Mouse (Mus musculus): ENCODE data around the gene Nrsn1. TPM values are rescaled to one million over a fixed set of nuclear protein-coding genes. Genes with fewer than 3 reads are reported as not detected.
"Not testable (repeated sequence)": the region's sequence is repeated elsewhere in the genome, so short reads cannot be mapped to it uniquely, and the experiment has no call there.

Gene Nrsn1
- total RNA-seq (2021) = not detected
- long read RNA-seq, experiment 1 = 0 reads
- long read RNA-seq, experiment 2 = 0 reads

DNA sequence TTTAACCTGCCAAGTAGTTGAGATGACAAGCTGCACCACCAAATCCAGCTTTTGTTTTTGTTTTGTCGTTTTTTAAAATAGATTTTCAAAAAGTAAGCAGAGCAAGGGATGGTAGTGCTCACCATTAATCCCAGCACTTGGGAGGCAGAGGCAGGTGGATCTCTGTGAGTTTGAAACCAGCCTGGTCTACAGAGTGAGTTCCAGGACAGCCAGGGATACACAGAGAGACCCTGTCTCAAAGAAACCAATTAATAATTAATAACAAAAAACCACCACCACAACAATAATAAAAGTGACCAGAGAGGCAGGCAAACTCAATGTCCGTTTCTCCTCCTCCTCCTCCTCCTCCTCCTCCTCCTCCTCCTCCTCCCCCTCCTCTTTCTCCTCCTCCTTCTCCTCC lies at the start of gene Nrsn1:
TSS of gene Nrsn1 (minus strand) at position 101 of the 400 bp plus-strand sequence.
- DNase-seq = not testable (repeated sequence)

- no peak for DNase-seq
Measured at GRCm38 (mm10) chr13:25312059-25312458, 41.8 kb upstream of the Nrsn1 start.

DNA sequence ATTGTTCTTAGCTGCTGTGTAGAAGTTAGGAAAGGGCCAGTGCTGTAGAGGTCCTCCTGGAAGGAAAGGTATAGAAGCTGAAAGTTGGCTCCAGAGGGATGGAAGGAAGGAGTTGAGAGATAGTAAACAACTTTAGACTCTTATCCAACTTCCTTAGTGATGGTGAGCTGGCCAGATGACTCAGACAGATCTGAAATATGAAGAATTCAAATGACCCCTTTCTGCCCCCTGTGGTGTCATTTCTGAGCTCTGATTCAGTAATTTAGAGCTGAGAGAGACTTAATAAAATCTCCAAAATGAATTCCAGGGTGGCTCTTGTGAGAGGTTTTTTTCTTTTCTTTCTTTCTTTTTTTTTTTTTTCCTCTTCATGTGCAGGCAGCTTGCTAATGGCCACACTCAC lies 39.8 kb upstream of the Nrsn1 start:
- DNase-seq = no peak

GRCm38 (mm10) chr13:25288736-25289135 lies 18.4 kb upstream of the Nrsn1 start:
- DNase-seq = no peak

DNA sequence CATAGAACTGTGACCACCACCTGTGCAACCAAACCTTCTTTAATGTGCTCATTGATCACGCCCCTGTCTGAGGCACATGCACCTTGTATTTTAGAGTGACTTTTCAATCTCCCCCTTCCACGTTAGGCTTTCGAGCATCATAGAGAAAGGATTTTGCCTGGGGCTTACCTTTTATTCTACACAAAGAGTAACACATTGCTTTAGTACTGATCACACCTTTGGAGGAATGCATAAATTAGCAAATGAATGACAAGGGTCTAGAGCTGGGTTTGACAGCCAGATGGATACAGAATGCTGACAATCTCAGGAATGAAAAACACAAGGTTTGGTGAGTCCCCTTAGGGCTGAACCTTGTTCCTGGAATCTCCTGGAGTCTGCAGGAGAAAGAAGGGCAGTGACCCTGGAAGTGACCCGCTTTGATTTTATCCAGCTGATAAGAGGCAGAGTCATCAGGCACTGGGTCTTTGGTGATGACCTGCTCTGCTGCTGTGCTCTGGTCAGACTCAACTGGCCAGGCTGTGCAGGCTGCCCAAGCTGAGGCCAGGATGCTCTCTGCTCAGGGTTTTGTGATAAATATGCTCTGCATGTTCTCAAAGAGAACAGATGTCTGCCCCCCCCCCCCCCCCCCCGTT lies 4.7 kb upstream of the Nrsn1 start:
- no peak for DNase-seq

GRCm38 (mm10) chr13:25272189-25272588 lies 1.9 kb upstream of the Nrsn1 start:
- no peak for DNase-seq

- no peak for DNase-seq
Measured at GRCm38 (mm10) chr13:25269569-25270268, 583 bp downstream of the Nrsn1 start.

DNA sequence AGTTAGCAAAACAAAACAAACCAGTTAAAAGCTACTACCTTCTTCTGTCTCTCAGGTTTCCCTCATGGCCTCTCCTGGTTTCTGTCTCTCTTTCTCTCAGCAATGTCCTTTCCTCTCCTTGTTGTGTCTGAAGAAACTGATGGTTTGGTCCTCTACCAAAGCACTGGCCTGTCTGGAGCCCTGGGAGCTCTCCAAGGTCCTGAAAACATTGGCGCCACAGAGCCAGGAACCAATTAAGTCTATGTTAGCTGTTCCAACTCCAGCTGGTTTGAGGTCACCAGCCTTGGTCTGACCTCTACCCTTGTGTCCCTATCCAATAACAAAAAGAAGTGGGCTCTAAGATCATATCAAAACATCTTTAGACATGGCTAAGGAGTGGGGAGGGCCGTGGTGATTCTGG lies 1.3 kb downstream of the Nrsn1 start:
- no peak for DNase-seq

DNA sequence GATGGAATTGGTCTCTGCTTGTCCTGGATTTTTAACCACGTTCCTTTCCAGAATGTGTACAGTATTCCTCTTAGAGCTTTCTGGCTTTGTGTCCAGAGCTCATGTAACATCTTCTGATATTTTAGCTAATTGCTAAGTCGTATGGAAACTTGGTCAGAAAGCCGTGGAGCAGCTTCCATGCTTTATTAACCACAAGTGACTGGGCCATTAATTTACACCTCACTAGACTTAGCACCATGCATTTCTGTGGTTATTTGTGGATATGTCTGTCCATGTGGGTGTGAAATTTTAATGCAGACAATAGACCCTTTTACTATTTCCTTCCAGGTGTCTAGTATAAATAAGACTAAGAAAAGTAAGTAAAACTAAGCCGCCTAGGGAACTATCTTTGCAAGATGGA lies 7.6 kb downstream of the Nrsn1 start:
- no peak for DNase-seq

DNA sequence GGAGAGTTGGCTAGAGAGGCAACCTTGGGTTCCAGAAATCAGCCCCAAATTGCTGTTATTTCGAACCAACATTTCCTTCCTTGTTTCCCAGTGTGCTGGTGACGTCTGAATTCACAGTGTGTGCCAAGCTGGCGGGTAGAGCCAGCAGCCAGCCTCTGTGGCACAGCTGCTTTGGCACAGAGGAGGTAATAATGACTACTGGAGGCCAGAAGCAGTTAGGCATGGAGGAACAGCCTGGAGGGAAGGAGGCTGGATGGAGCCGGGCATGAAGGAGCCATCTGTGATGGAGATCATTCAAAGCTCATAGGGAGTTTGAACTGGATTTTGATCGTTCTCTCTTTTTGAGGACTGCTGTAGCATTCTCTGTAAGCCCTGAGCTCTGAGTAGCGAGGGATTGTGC lies 12.7 kb downstream of the Nrsn1 start:
- no peak for DNase-seq

DNA sequence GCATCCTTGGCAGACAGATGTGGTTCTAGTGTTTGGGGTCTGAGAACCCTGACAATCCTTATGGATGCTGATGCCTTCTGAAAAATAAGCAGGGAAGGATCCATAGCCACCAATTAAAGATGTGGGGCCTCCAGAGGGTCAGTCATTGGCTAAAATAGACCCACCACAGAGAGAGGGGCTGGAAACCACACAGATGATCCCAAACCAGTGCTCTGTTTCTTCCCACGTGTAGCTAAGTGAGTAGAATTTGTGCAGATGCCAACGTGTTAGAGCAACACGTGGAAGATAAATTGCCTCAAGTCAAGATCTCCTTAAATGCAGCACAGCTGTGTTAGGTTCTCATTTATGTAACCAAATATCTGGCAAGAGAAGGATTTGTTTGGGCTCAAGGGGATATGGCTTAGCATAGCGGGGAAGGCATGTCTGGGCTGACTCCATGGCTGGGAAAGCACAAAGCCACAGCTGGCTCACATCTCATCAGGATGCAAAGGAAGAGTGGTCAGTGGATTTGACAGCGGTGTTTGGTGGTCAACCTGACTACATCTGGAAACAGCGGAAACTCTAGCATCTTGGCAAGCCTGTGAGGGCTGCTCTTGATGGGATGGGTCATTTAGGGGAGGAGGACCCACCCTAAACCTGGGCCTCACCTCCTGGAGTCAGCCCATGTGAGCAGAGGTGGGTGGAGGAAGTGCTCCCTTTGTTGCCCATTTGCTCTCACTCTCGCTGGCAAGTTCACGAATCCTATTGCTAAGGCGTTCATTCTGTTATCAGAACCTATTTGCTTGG lies 15.6 kb downstream of the Nrsn1 start:
- DNase-seq = no peak

- DNase-seq = no peak
Measured at GRCm38 (mm10) chr13:25251893-25252292, 18.4 kb downstream of the Nrsn1 start.

DNA sequence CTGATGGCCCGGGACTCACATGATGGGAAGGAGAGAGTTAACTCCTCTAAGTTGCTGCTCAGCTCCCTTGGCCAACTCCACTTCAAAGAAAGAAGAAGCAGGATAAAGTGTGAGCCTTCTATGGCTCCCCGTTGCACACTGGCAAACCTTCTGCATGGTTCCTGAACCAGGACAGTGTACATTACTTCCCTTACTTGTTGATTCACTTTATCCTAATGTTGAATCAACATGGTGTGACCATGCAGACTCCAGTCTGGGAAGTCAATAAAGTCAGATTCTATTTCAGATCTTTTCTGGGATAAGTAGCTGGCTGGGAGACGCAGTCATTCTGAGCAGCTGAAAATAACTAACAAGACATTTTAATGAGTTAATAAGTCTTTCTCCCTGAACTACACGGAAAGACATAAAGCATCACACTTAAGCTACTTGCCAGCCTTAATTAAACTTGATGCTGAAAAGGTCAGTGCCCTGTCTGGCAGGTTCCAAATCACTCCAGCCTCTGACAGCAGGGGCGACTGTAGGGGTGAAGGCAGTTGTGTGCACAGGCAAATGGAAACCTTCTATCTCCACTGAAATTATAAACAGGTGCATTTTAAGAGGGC lies 50.0 kb downstream of the Nrsn1 start:
- no peak for DNase-seq

- DNase-seq = no peak
Measured at GRCm38 (mm10) chr13:25218394-25218793, 51.9 kb downstream of the Nrsn1 start.

DNA sequence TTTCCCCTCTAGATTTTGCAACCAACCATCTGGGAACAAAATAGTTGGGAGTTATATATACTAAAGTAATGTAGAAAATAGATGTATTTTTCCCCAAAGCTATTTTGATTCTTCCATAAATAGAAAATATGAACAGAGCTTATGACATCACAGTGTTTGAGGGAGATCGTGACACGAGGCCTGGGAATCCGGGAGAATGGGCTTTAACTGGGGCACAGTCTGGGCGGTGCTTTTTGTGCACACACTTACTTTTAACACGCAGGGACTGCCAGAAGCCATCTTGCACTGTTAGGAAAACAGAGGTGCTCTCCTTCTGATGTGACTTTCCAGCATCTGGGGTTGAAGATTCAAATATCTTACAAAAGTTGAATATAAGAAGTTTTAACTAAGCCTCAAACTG lies 63.4 kb downstream of the Nrsn1 start:
- no peak for DNase-seq

Other genes starting within 250 kb of the Nrsn1 start
- gene Dcdc2a, start 214.5 kb downstream of the Nrsn1 start, total RNA-seq (2021) = not detected